Mouse (Mus musculus) spleen, postnatal 36 days (tissue): ENCODE results near the gene Sema7a.

Experiments used
- DNase-seq, 2 experiments: peaks; one replicate each; pipeline ENCODE4 v3.0.0; 2022; ENCODE audit warnings: low spot score in 2 of 2, mixed read lengths in 1 of 2

Gene Sema7a

DNA sequence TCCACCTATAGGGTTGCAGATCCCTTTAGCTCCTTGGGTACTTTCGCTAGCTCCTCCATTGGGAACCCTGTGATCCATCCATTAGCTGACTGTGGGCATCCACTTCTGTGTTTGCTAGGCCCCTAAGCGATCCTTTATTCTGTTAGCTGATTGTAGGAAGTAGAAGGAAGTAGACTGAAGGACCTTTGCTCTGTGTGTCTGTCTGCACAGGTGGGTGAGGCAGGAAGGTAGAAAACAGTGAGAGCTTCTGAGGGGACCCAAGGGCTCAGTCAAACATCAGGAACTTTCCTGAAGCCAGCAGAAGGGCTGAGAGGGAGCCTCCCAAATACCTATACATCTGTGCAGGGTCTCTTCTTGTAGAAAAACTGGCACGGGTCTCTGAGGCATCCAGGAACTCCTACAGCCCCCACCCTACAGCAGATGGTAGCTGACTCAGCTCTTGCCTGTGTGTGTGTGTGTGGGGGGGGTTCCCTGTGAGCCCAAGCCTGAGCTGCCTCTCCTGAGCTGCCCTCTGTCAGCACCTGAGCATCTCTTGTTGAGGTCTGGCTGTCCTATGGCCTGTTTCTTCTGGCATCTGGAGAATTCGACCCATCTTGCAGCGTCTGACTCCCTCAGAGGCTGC is 35.4 kb downstream of the Sema7a start:
- no peak for DNase-seq

- DNase-seq, result peak in 1 of 2 experiments; percentile 48
These were observed 38.1 kb downstream of the Sema7a start for GRCm38 (mm10) chr9:57978025-57978424.

GRCm38 (mm10) chr9:57978858-57979257 is 38.9 kb downstream of the Sema7a start:
- no peak for DNase-seq

DNA sequence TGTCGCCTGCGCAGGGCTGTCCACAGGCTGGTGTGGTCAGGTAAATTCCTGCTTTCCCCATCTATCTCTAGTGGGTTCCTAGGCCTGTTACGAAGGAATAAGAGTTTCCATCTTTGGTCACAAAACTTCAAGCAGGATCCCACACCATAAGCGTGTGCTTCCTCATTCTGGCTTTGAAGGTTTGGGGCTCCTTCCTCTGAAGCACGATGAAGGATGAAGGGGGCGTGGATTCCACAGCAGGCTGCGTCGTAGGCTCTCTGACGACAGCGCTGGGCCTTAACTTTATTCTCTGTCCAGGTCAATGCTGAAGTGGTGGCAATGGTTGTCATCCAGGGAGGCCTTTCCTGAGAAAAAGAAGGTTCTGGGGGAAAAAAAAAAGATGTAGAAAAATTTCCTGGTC is 40.7 kb downstream of the Sema7a start:
- DNase-seq, result peak in 1 of 2 experiments; percentile 39

- no peak for DNase-seq
These were observed 45.4 kb downstream of the Sema7a start for GRCm38 (mm10) chr9:57985304-57985703.

- DNase-seq, result no peak
These were observed 46.4 kb downstream of the Sema7a start for GRCm38 (mm10) chr9:57986293-57986692.

DNA sequence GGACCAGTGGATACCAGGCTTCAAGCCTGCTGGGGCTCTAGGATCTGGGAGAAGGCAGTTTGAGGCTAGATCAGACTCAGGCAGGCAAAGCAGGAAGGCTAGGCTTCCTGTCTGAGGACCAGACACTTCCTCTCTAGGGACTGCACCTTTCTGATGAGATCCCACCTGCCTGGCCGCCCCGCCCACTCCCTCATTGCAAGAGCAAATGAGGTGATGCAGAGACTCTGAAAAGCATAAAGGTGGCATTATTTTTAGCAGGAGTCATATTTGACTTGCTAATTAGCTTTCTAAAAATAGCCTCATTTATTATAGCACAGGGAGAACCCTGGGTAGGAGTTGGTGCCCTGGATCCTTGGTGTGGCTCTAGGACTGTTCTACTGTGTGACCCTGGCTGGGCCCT is 48.2 kb downstream of the Sema7a start:
- DNase-seq, result peak; percentile 78 to 86

GRCm38 (mm10) chr9:57989309-57989708 is 49.4 kb downstream of the Sema7a start:
- DNase-seq, result no peak

- DNase-seq, result peak; percentile 51 to 58
These were observed 50.7 kb downstream of the Sema7a start for GRCm38 (mm10) chr9:57990438-57991110.

DNA sequence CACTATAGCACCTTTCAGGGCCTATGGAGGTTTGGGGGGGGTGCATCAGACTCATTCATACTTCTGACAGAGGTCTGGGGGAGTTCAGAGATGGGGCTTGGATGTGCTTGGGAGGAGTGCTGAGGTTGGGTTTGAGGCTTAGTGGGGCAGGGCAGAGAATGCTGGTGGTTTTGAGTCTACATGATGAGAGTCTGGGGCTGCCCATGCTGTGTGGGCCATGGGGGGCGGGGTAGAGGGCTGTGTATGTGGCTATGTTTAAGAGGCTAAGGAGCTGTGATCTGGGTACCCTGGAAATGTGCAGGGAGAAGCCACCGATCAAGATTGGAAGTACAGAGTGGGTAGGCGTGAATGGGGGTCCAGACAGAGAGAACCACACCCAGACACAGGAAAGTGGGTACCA is 52.1 kb downstream of the Sema7a start:
- no peak for DNase-seq

GRCm38 (mm10) chr9:57992781-57993591 is 53.1 kb downstream of the Sema7a start:
- DNase-seq, result no peak

DNA sequence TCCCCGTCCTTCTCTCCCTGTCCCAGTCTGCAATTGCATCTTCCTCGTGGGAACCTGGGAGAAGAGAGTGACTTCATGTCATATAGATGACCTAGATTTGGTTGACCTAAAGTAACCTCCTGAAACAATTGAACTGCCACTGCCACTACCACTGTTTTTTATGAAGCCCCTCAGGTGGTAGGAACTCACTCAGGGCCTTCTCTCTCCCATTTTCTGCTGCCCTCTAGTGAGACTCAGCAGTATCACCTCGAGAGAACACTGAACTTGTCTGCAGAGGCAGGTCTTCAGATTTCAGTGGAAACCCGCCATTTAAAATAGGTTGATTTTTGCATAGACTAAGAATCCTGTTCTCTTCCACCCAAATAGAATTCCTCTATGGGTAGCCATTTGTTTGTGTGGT is 55.4 kb downstream of the Sema7a start:
- DNase-seq, result peak in 1 of 2 experiments; percentile 31

DNA sequence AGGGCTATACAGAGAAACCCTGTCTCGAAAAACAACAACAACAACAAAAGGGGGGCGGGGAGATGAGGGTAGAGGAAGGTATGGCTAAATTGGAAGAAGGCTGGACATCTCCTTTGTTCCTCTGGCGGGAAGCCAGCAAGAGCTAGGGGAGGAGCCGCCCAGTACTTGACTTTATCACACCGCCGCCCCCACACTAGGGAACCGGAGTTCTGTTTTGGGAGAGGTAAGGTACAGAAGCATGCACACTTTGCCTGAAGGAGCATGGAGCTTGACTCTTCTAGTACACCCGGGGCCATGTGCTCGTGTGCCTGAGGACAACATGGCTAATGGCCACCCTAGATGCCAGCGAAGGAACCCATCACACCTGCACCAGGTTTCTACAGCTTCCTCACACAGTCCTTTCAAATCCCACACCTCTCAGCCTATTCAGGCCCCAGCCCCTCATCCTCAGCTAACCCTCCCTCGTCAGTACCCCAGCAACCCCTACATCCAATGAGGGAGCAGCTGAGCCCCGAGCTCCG is 57.7 kb downstream of the Sema7a start:
- DNase-seq, result no peak

GRCm38 (mm10) chr9:57998032-57998659 is 58.2 kb downstream of the Sema7a start:
- peak; percentile 53 to 72 for DNase-seq

DNA sequence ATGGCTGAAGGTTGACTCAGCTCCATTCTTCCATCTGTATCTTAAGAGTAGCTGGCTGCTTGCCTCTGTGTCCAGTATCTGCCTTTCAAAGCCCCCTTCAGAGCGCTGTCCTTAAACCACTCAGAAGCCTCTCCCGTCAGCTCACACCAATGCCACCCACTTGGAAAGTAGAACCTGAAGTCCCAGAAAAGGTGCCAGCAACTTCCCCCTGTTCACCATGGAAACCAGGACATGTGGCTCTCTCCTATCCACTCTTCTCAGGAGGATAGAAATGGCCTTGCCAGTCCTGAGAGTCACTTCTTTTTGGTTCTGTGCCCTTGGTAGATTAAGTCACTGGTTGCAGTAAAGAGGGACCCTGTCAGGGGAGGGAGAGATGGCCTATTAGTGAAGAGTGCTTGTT is 58.8 kb downstream of the Sema7a start:
- DNase-seq, result no peak

DNA sequence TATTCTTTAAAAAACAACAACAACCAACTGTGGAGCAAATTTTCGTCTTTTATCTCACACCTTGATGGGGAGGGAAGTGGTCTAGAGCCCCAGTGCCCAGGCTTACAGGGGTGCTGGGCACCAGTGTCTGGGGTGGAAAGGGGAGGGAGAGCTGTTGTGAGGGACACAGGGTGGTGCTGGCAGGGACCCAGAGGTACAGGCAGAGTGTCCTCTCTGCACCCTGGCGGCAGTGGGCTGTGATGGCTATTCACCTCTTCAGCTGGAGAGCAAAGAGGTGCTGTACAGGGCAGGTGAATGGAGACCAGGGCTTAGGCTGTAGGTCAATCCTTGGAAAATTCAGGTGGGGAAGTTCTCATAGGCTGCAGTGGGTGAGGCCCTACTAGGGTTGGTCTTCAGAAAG is 59.8 kb downstream of the Sema7a start:
- no peak for DNase-seq

DNA sequence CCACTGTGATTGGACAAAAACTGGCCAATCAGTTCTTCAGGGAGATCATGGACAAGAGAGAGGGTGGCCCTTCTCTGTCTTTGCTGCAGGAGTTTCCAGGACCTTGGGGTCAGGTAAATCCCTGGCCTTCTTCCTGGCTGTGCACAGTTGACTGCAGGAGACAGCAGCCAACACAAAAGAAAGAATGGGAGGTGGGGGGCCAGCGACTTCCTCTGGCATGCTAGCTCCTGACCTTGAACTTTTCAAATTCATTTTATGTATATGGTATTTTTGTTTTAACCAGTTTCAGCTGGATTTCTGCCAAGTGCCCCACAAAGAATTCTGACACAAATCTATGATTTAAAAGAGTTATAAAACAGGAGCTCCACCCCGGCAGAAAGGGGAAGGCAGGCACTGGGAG is 63.4 kb downstream of the Sema7a start:
- DNase-seq, result no peak

DNA sequence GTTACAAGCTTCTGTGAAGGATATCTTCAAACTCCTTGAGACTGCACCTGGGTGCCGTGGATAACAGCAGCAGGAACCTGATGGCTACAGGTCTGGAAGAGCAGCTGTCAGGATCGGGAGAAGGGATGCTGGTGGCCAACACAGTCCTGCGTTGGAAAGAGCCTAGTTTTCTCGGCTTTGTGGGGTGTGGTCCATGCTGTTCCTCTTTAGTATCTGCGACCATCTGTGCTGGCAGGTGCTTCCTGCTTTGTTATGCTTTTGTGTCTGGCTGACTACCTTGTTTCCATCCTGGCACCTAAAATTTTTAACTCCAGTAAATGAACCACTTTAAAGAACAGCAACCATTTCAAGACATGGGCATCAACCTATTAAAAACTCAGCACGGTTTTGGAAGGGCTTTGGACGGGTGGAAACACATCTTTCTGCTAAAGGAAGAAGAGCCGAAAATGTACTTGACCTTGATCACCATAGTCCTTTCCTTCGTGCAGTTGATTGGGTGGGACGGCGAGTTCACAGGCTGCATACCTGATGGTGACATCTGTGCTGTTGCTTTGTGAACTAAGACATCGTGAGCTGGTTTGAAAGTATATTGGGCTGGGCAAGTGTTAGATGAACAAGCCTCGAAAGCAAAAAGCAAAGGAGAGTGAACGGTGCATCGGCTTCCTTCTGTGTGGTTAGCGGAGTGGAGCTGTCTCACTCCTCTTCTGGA is 66.0 kb downstream of the Sema7a start, which contains the start of gene Cyp11a1:
TSS of gene Cyp11a1 (plus strand) at position 659 of the 709 bp plus-strand sequence.
- peak; percentile 64 to 67 for DNase-seq

DNA sequence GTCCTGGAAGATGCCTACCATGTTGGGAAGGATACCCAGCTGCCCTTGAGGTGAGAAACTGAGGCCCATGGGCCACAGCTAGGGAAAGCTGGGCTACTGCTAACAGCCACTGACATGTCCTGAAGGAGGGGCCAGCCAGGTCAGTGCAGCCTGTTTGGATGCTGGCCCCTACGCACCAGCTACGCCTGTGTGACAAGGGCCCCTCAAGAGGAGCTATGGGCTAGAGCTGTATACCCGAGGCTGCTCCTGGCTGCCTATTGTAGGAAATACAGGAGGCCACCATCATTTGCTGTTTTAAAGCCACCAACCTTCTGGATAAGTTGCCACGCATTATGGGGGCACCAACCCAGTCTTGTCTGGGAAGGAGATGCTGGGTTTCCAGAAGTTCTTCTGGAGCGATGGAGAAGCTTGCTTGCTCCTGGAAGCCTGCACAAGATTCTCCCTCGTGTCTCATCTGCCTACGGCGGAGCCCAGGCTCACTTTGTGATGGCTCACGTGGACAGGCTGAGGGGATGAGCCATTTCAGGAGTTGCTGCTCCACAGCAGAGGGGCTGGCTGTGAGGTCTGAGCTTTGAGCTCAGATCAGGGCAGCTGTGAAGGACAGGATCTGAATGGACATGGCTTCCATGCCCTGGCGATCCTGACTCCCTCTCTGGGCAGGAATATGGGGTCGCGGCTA is 68.6 kb downstream of the Sema7a start:
- DNase-seq, result no peak

- peak in 1 of 2 experiments; percentile 20 for DNase-seq
These were observed 69.1 kb downstream of the Sema7a start for GRCm38 (mm10) chr9:58009015-58009362.

GRCm38 (mm10) chr9:58009588-58009987 is 69.7 kb downstream of the Sema7a start:
- DNase-seq, result no peak
